Mouse (Mus musculus) kidney, postnatal 4 days (tissue): ENCODE results near the gene Carmil1.
A peak's percentile ranks its signal among the peaks of the same experiment; 100 is the strongest.

Experiments used
- DNase-seq, 2 experiments: peaks; one replicate each; pipeline ENCODE4 v3.0.0; 2021; ENCODE audit warnings: mixed read lengths in 2 of 2

Gene Carmil1

DNA sequence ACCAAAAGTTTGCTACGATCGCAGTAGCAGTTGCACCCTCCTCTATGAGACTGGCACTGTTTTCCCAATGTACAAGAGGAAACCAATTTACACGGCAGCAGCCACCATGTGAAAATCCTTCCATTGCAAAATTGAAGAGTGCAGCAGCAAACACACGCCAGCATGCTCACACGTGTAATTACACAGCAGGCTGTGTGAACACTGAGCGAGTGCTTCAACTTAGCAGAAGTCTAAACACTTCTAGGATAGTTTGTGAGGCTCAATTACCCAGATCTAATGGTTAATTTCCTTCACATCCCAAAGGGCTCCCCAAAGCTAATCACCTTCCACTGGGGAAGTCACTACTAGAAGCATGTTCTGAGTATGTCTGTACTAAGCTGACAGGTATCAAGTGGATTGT is 78.3 kb downstream of the Carmil1 start:
- DNase-seq, result no peak

GRCm38 (mm10) chr13:24199861-24200543 is 80.6 kb downstream of the Carmil1 start:
- DNase-seq, result no peak

- no peak for DNase-seq
Observed at GRCm38 (mm10) chr13:24198396-24198924, 82.1 kb downstream of the Carmil1 start.

GRCm38 (mm10) chr13:24195371-24195770 is 85.2 kb downstream of the Carmil1 start:
- no peak for DNase-seq

GRCm38 (mm10) chr13:24194018-24194417 is 86.6 kb downstream of the Carmil1 start:
- DNase-seq, result no peak

GRCm38 (mm10) chr13:24190875-24191663 is 89.5 kb downstream of the Carmil1 start:
- no peak for DNase-seq

GRCm38 (mm10) chr13:24187026-24187425 is 93.6 kb downstream of the Carmil1 start:
- DNase-seq, result no peak

GRCm38 (mm10) chr13:24185641-24186040 is 95.0 kb downstream of the Carmil1 start:
- no peak for DNase-seq

DNA sequence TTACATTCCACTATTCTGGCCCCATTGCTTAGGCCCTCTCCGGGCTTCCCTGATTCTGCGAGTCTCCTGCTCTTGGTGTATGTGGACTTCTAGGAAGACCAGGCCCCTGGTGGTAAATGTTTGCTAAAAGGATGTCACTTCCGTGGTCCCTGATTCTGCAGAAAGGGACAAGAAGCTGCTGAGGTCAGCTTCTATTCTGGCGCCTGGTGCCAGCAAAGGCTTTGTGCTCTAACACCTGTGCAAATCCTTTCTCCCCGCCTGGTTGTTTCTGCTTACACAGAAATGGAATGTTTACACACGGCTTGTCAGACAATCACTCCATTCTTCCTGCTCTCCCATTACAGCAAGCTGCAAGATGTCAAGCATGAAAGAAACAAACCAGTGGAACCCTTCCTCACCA is 97.7 kb downstream of the Carmil1 start:
- DNase-seq, result peak in 1 of 2 experiments; percentile 24

DNA sequence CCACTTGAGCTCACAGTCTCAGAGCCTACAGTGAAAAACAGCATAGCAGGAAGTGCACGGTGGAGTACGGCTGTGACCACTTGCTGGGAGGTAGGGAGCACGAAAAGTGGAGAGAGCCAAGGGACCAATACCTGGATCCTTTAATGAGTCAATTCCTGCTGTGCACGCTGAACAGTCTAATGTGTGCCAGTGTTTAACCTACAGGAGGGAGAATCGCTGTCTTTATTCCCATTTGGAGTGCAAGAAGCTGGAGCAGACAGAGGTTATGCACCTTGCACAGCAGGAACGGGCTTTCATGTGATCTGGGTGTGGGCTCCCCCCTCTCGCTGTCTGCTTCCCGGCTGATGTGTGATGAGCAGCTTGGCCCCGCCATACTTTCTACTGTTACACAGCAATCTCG is 101.1 kb downstream of the Carmil1 start:
- no peak for DNase-seq

GRCm38 (mm10) chr13:24177600-24177999 is 103.0 kb downstream of the Carmil1 start:
- DNase-seq, result no peak

GRCm38 (mm10) chr13:24176835-24177234 is 103.8 kb downstream of the Carmil1 start:
- no peak for DNase-seq

DNA sequence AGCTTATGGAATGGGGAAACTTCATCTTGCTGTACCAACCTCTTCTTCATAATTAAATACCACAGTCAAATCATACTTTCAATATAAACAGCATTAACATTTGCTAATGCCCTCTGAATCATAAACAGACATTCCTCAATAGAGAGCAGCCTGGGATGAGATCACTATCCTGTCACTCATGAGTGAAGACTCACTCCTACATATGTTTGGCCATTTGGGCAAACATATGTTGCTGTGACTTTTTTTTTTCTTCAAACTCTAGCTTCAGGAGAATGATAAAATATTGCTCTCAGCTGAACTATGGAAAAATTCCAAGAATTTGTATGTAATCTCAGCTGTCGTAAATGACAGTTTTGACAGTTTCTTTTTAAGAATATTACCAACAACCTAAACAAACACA is 110.9 kb downstream of the Carmil1 start:
- no peak for DNase-seq

GRCm38 (mm10) chr13:24163368-24163767 is 117.2 kb downstream of the Carmil1 start:
- DNase-seq, result no peak

- no peak for DNase-seq
Observed at GRCm38 (mm10) chr13:24161105-24161504, 119.5 kb downstream of the Carmil1 start.

- no peak for DNase-seq
Observed at GRCm38 (mm10) chr13:24159972-24160371, 120.6 kb downstream of the Carmil1 start.

GRCm38 (mm10) chr13:24159190-24159965 is 121.2 kb downstream of the Carmil1 start:
- no peak for DNase-seq

- no peak for DNase-seq
Observed at GRCm38 (mm10) chr13:24157560-24158011, 123.0 kb downstream of the Carmil1 start.

DNA sequence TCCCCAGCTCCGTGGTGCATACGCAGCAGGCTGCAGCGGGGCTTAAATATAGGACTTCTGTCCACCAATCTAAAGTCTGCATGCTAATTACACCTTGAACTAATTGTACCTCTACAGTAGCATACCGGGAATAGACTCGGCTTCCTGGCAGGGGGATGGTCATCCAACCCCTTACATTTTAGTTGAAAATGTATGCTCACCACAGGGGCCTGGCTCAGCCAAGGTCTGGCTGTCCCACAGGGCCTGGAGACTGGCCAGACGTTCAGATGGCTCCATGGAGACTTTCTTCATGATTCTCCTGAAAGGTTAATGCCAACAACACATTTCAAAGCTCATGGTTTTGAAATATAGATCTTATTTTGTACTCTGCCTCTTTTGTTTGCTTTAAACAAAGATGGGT is 125.4 kb downstream of the Carmil1 start:
- DNase-seq, result no peak

- no peak for DNase-seq
Observed at GRCm38 (mm10) chr13:24154281-24155061, 126.1 kb downstream of the Carmil1 start.

- DNase-seq, result no peak
Observed at GRCm38 (mm10) chr13:24152610-24153009, 128.0 kb downstream of the Carmil1 start.

DNA sequence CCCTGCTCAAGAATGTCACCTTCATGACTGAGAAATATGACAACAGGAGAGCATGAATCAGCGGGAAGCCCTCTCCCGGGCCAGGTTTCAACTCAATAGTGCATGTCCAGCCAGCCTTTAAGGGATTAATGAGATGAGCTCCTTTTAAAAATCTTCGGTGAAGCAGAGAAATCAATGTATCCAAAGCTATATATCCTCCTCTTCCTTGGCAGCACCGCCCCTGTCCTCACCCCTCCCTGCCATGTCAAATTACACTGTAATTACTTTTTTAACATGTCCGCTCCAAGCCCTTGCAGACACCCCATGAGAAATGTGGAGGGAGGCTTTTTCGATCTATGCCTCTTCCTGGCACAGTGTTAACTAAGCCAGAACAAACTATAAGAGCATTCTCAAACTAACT is 129.3 kb downstream of the Carmil1 start:
- DNase-seq, result no peak
